Mouse (Mus musculus): ENCODE data around the gene Obox2. TPM values are rescaled to one million over a fixed set of nuclear protein-coding genes. Genes with fewer than 3 reads are reported as not detected.
"Not testable (repeated sequence)": the region's sequence is repeated elsewhere in the genome, so short reads cannot be mapped to it uniquely, and the experiment has no call there.

The Obox2 gene
- not detected in 2 replicates for polyA plus RNA-seq (2016; fragmentation: Nextera tagmentation; extraction: Ambion mirVana)

- DNase-seq (ENCODE audit: low spot score); H3K27me3 ChIP-seq (ENCODE audit: insufficient read depth, poor library complexity, severe bottlenecking); H3K36me3 ChIP-seq; H3K4me3 ChIP-seq; H3K27ac ChIP-seq; H3K9me3 ChIP-seq; H3K4me1 ChIP-seq: not testable (repeated sequence)
- no CpG with 5 or more reads among the region's 2 CpGs for WGBS
Measured at GRCm38 (mm10) chr7:15388421-15388998, at the start of gene Obox2, which contains the start of gene Obox1. Gene Obox2 (plus strand): TSS chr7:15388721. Gene Obox1 (plus strand): TSS chr7:15388948.

- H3K4me1 ChIP-seq; H3K27me3 ChIP-seq (ENCODE audit: insufficient read depth, poor library complexity, severe bottlenecking); H3K36me3 ChIP-seq; H3K4me3 ChIP-seq; H3K27ac ChIP-seq: not testable (repeated sequence)
- DNase-seq (ENCODE audit: low spot score), result peak; percentile 61
- 64% methylated on average over 3 of the region's 3 CpGs for WGBS
- peaks cover 19% of the 10 kb centered on the region for H3K9me3 ChIP-seq
Measured at GRCm38 (mm10) chr7:15399147-15399874, 10.8 kb downstream of the Obox2 start.

- H3K36me3 ChIP-seq; H3K27me3 ChIP-seq (ENCODE audit: insufficient read depth, poor library complexity, severe bottlenecking); H3K4me3 ChIP-seq; H3K4me1 ChIP-seq; H3K27ac ChIP-seq; H3K9me3 ChIP-seq: not testable (repeated sequence)
- 85% methylated on average over 10 of the region's 10 CpGs for WGBS
- DNase-seq (ENCODE audit: low spot score), result peak; percentile 53
Measured at GRCm38 (mm10) chr7:15406816-15407215, 18.3 kb downstream of the Obox2 start.

- not testable (repeated sequence) for H3K27ac ChIP-seq; H3K4me3 ChIP-seq; H3K4me1 ChIP-seq; H3K36me3 ChIP-seq; H3K27me3 ChIP-seq (ENCODE audit: insufficient read depth, poor library complexity, severe bottlenecking)
- DNase-seq (ENCODE audit: low spot score), result peak; percentile 67
- H3K9me3 ChIP-seq, result peaks cover 11% of the 10 kb centered on the region
- WGBS, result 73% methylated on average over 9 of the region's 9 CpGs
Measured at GRCm38 (mm10) chr7:15418046-15418445, 29.5 kb downstream of the Obox2 start.

GRCm38 (mm10) chr7:15425537-15425936, 37.0 kb downstream of the Obox2 start:
- DNase-seq (ENCODE audit: low spot score), result peak; percentile 35
- H3K9me3 ChIP-seq; H3K36me3 ChIP-seq; H3K4me3 ChIP-seq; H3K27ac ChIP-seq; H3K4me1 ChIP-seq; H3K27me3 ChIP-seq (ENCODE audit: insufficient read depth, poor library complexity, severe bottlenecking): not testable (repeated sequence)
- WGBS, result 74% methylated on average over 4 of the region's 4 CpGs

Other genes starting within 250 kb of the Obox2 start
- gene Obox1, start 227 bp downstream of the Obox2 start, polyA plus RNA-seq (2016; fragmentation: Nextera tagmentation; extraction: Ambion mirVana), result not detected in 2 replicates

Data from heart, embryonic 10.5 days (tissue).